Mouse (Mus musculus) layer of hippocampus, postnatal 10 days (tissue): Measurements from ENCODE around the gene Znrf3. TPM values are rescaled to one million over a fixed set of nuclear protein-coding genes. Genes with fewer than 3 reads are reported as not detected.
A peak's percentile ranks its signal among the peaks of the same experiment; 100 is the strongest.

Source experiments
- DNase-seq, 2 experiments: peaks; one replicate each; pipeline ENCODE4 v3.0.0; 2021; ENCODE audit warnings: low spot score in 2 of 2
- total RNA-seq, 2 experiments: library from RNA; stranded (reverse); gene quantifications; 2 replicates each; pipeline ENCODE4 v1.2.3; 2021

The Znrf3 gene
- total RNA-seq, 2 experiments from 2014 or later, result 20.7 to 21.4 TPM

DNA sequence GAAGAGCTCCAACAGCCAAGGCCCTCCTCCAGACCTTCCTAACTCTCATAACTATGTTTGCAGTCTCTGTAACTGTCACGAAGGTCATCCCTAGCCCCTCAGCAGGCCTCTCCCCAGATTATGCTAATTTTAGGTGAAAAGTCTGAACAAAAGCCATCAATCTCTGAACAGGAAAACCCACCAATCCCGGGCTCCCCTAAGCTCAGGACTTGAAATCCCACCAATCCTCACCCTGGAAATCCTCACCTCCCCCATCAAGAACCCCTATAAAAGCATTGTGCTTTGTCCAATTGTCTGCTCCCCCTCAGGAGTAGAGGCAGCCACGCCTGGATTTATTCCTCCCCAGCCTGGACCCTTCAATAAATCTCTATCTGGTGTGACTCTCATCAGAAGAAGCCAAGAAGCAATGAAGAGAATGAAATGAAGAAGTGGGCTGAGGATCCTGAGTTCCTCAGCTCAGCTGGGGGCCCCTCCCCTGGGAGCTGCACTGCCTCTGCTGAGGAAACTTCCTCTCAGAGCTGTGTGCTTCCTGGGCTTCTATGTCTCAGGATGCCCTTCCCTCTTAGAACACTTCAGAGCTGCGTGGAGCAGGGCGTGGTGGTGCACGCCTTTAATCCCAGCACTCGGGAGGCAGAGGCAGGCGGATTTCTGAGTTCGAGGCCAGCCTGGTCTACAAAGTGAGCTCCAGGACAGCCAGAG lies 172.0 kb downstream of the Znrf3 start:
- no peak for DNase-seq

DNA sequence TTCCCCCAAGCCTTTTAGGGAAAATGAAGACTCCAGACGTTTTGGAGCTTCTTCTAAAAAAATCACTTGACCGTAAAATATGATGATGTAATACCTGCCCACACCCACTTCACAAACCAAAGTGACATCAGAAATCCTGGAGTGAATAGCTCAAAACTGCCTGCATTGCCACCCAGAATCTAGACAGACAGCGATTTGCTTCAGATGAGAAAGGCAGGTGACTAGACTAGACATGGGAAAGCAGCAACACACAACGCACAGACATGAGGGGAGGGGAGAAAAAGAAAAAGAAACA lies 172.6 kb downstream of the Znrf3 start:
- DNase-seq, result no peak

DNA sequence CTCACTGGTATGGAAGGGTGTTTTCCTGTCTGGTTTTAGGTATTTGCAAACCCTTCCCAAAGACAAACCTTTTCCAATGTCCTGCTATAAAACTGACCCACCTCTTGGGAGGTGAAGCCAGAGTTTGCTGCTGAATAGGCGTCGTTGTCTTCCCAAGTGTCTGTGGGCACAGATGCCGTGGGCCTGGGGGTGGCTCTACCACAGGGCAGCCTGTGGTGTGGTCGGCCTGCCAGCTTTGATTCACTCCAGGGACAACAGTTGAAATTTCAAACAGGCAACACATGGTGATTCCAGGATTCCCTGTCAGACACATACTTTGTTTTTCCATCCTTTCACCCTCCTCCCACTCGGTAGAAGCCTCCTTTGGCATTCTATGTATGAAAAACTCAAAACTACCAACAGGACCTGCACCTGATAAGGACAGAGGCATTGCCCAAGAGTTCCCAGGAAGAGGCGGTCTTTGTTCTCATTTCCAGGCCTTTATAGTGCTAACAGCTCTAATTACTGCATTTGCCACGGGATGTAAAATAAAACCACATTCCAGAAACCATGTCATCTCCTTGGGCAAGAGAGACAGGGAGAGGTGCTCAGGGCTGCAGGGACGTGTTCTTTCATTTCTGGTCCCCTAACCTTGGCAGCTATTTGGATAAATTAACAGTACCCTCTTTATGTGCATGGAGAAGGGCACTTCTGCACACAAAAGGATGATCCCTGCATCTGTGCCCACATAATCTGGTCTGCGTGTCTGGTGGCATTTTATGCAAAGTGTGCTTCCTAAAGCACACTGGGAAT lies 173.2 kb downstream of the Znrf3 start:
- peak; percentile 18 to 22 for DNase-seq

DNA sequence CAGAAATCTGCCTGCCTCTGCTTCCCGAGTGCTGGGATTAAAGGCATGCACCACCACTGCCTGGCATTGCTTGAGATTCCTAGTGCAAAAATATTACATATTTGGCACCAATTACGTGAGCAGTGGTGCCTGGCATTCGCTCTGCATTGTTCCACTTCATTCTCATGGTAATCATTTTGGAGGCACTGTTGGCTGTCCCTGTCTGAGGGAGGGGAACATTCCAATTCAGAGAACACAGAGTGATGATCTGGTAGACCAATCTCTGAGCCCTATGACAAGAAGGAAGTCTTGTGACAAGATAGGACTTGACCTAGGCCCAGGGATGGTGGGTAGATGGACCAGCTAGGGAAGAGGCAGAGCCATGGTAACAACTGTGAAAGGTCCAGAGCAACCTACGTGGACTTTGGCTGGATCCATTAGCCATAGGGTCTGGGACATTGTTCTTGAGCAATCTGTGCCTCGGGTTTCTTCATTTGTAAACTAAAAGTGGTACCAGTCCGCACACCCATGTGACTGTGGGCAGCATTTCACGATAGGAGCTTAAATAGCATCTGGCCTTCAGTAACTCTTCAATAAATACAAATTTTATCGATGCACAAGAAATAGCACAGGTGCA lies 174.7 kb downstream of the Znrf3 start:
- no peak for DNase-seq

DNA sequence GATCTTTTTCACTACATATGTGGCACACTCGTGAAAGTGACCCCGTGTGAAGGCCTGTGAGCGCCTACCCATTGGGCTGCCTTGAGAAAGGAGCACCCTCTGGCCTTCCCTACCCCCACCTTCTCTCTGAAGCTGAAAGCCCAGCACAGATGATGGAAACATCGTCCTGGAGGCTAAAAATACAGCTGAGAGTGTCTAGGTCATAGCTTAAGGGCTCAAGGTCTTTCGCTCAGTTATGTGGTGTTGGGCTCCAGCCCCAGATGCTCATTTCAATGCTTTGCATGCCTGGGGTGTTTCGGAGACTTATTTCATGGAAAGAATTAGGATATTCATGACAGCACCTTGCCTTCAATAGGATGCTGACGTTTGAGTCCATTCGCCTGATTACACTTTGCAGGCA lies 178.9 kb downstream of the Znrf3 start:
- no peak for DNase-seq

DNA sequence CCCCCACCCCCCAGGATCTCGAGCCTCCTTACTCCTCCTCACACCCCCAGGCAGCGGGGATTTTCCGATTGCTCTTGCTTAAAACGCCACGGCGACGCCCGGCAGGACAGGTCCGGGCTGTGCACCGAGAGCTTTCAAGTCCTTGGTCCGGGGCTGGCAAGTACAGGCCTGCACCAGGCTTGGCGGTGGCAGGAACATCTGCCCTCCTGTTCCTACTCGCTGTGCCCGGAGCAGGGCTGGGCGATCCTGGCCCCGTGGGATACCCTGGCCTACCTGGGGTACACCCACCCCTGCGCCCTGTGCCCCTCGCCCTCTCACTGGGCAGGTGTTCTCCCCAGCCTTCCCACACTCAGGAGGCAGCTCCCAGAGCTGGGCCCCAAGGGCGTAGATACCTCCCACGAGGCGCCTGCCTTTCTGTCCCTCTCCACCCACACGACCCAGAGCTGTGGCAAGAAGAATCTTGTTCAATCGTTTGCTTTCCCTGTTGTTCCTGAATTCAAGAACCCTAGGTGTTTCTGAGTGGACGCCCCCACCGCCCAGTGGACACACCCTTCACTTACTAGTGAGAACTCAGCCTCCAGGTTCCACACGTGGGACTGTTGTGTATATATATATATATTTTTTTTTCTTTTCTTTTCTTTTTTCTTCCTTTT lies 181.4 kb downstream of the Znrf3 start:
- DNase-seq, result no peak

DNA sequence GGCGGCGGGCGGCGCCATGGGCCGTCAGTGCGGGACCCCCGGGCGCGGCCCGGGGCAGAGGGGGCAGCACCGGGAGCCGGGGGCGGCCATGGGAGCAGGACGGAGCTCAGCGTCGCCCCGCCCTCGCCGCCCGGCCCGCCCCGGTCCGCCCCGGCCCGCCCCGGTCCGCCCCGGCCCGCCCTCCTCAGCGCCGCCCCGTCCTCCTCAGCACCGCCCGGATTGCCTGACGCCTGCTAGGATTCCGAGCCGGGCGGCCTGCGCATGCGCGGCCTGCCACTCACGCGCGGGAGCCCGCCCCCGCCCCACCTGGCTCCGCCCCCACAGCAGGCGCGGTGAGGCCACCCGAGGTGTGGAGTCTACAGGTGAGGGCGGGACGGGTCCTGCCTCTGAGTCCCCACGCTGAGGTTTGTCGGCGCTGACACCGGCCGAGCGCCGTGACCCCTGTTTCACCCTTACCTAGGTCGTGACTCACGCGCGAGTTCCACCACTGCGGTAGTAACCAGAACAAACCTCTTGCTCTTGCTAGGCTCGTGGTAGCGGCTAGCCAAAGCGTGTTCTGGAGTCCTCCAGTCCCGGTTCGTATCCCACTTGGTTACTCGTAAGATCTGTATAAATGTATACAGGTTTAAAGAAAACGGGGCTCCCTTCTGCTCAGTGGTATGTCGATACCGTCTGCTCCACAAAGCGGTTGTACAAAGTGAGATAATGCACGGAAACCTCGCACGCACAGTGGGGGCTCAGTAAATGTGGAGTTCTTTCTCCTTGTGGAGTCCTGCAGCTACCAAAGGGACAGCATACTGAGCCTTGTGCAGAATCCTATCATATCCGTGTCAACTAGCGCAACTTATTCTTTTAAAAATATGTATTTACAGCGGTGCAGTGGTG lies 182.9 kb downstream of the Znrf3 start, which contains the start of gene Kremen1:
Gene Kremen1 (minus strand): TSS at position 51 of the 885 bp plus-strand sequence.
- peak; percentile 85 to 93 for DNase-seq

DNA sequence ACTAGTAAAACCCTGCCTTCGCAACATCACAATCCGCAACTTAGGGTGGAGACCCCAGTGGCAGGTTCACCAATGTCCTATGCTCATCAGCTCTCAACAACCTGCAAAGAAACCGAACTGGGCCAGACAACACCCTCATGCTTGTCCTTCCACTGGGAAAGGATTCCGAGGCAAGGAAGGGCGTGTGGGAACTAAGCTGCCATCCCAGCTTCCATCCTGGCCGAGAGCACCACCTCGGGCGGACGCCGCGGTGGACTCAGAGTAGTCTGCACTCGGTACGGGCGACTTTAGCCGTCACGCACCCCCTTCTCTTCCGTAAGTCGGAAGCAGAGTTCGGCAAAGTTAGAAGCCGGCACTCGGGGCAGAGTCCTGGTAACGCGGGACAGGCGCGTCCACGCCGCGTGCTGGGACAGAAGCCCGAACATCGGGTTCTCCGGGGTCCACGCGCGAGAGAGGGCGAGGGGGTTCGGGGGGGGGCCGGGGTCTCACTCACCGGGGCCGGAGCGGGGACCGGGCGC lies 183.6 kb downstream of the Znrf3 start:
- DNase-seq, result peak in 1 of 2 experiments; percentile 53

DNA sequence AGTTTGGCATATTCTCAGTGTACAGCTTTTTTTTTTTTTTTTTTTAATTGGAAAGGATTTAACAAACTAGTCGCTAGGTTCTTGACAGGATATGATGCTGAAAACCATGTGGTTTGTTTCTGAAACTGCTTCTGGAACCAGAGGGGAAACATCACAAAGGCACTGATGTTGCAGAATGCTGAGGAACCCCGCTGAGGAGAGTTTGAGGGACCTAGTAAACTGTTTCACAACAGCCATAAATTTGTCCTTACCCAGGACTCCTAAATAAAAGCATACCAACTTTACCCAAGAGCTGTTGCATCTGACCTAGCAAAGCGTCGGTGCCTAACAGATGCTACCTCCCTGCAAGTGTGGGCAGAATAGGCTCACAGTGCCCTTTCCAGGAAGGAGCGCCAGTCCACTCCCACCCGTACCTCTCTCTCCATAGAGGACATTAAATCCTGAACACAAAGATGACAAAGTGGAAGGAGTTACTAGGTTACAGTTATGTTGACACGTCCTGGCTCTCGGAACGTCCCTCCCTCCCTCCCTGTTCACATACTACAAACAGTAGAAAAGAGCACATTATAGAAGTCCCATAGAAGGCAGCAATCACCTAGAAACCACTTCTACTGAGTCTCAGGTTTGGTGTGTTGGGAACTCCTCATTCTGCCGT lies 184.6 kb downstream of the Znrf3 start:
- DNase-seq, result no peak

DNA sequence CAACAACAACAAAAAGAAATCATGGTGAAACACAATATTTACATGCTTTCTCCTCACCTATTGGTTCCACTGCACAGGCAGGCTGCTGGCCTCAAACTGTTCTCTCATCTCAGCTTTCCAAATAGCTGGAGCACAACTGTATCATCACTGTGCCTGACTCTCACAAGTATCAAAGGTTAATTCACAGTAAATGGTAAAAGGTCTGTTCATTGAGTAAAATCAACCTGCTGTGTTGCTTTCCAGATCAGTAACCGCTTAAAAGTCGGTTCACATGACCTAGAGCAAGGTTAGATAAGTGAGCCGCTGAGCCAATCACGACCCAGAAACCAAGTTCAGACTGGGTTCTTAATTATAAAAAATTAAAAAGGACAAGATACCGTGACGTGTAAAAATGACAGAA lies 186.6 kb downstream of the Znrf3 start:
- no peak for DNase-seq

DNA sequence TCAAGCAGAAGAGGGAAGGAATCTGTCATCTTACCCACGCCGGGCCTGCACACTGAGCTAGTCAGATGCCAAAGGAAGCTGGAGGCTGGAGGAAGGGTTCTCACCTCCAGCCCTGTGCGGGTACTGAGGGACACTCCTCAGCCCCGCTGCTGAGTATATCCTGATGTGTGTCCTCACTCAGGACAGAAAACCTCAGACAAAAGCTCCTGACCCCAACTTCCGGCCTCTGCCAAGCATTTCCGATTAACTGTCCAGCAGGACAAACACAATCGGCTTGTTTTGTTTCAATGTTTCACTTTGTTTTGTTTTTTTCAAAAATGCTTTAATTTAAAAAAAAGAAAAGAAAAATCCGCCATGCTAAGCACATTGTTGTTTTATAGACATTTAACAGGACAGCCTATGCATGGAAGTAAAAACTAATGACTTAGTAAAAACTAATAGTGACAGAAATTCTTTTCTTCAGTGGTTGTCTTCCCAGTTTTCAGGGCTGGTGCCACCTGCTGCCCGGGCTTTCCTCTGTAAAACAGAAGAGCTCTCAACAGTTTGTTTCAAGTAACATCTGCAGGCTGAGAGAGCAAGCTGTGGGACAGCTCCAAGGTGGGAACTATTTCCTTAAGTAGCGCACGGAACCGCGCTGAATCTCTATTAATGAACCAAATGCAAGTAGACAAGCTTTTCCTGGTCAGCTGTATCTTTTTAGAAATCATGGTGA lies 187.3 kb downstream of the Znrf3 start:
- DNase-seq, result no peak

DNA sequence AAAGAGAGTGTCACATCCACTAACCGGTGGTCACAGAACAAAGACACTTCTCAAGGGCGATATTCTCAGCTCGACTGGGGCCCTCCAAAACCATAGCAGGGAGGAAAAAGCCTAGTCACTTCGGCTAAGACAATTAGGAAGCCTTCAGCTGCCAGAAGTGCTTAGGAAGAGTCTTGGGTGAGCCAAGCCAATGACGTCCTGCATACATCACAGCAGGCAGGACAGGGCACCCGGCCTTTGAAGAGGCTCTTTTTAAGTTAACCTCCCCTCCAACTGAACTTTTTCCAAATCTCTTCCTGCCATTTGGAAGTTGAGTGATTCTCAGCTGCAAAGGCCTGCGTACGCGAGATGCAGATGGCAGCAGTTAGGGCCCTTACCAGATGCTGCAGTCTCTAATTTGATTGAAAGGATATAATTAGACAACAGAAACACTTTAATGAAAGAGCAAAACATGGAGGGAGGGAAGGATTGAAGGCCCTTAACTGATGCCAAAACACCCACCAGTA lies 189.1 kb downstream of the Znrf3 start:
- DNase-seq, result peak; percentile 13 to 22

DNA sequence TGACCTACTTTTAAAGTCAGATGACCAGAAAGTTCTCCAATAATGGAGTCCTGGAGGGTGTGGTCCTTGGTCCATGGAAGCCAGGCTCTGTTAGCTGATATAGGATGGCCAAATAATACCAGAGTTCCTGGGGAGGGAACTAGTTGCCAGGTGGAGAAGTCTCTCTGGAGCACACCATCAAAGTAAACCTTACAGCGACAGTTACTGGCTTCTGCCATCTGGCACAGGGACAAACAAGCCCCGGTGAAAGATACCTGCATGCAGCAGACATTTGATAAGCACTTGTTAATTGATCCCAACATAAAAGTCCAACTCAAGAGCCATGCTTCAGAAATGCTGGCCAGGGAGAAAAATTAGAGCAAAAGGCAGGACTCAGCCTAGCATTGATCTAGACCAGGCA lies 190.6 kb downstream of the Znrf3 start:
- DNase-seq, result no peak

DNA sequence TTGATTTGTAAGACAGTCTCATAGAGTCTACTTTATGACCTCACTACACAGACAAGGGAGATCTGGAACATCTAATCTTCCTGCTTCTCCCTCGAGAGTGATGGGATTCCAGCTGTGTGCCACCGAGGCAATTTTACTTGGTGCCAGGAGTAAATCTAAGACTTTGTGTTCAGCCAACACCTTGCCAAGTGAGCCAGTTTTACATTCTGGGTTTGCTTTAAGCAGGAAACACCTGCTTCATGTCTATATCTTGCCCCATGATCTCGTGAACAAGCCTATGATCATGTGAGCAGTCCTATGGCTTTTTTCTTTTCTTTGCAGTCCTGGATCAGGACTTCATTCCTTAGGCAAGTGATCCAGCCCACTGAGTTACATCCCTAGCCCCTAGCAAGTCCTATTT lies 191.1 kb downstream of the Znrf3 start:
- DNase-seq, result no peak

DNA sequence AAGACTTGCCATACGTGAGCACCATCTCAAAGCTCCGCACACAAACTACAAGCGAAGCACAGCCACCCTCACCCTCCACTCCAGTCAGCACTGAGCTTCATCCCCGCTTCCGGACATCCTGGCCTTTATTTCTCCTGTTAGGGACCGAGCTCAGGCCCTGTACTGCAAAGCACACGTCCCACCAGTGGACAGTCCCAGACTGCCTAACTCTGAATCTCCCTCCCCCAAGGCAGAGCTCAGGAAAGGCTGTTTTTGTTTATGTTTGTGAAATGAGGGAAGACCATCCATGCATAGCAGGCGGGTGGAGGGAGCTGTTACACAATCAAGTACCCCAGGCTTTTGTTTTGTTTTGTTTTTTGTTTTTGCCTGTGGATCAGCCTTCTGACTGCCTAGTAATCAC lies 191.9 kb downstream of the Znrf3 start:
- no peak for DNase-seq

DNA sequence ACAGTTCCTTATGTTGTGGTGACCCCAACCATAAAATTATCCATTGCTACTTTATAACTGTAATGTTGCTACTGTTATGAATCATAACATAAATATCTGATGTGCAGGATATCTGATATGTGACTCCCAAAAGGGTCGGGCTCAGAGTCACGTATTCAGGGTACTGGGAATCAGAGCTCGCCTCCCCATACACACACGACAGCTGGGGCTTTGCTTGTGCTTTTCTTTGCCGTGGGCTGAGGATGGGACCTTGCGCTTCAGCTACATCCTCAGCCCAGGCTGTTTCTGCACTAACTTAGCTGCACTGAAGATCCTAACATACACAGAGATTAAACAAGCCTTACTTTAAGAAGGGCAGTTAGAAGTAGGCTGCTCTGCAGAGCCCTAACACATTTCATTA lies 193.5 kb downstream of the Znrf3 start:
- no peak for DNase-seq

DNA sequence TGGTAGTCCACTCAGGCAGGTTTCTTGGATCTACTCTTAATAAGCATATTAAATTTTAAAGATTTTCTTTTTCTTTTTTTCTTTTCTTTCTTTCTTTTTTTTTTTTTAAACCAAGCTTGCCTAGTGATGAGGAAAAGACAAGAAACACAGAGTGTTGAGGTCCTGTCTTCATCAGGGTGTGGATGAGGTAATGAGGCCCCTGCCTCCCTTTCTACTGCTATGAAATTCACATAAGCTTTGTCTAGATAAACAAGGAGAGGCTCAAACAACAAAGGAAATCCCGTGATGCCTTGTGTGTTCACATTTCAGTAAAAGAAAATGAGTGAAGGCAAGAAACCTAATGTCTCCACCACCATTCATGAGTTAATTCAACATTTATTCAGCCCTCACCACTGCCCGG lies 196.4 kb downstream of the Znrf3 start:
- DNase-seq, result no peak

DNA sequence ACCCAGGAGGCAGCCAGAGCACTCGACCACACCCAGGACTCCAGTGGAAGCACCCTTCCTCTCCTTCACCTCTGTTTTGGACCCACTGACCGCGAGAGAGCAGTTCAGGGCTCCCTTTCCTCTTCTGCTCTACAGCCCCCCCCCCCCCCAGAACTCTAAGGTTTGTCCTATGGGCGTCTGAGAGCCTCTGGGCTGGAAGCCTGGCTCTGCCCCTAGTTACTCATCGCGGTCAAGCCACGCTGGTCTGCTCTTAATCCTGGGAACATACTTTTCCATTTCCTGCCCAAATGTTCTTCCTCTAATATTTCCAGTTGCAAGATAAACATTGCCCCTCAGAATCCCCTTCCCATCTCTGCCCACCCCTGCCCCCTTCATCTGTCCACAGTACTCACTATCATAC lies 199.2 kb downstream of the Znrf3 start:
- DNase-seq, result no peak

DNA sequence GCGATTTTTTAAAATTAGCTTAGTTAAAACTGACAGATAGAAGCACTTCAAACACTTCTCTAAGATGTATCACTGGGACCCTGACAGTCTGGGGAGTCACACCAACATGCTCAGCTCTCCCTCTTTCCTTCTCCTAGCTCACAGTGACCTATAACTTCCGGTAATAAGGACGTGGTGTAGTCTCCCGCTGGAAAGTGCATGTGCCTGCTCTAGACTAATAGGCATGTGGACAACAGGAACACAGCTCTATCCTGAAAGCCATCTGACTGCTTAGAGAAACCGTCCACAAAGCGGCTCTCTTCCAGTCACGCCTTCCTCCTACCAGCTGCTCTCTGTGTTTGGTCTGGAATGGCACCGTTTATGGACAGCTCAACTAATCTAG lies 199.9 kb downstream of the Znrf3 start:
- DNase-seq, result peak in 1 of 2 experiments; percentile 25
